Mouse (Mus musculus) MEL-GATA-1-ER (cell line): Measurements from ENCODE around the gene Mdm2.
A peak's percentile ranks its signal among the peaks of the same experiment; 100 is the strongest.

ENCODE experiments used
- DNase-seq: peaks from one replicate; pipeline ENCODE4 v3.0.0-alpha.2; 2012; ENCODE audit warnings: low read depth; ENCODE audit errors: extremely low read depth

Gene Mdm2

DNA sequence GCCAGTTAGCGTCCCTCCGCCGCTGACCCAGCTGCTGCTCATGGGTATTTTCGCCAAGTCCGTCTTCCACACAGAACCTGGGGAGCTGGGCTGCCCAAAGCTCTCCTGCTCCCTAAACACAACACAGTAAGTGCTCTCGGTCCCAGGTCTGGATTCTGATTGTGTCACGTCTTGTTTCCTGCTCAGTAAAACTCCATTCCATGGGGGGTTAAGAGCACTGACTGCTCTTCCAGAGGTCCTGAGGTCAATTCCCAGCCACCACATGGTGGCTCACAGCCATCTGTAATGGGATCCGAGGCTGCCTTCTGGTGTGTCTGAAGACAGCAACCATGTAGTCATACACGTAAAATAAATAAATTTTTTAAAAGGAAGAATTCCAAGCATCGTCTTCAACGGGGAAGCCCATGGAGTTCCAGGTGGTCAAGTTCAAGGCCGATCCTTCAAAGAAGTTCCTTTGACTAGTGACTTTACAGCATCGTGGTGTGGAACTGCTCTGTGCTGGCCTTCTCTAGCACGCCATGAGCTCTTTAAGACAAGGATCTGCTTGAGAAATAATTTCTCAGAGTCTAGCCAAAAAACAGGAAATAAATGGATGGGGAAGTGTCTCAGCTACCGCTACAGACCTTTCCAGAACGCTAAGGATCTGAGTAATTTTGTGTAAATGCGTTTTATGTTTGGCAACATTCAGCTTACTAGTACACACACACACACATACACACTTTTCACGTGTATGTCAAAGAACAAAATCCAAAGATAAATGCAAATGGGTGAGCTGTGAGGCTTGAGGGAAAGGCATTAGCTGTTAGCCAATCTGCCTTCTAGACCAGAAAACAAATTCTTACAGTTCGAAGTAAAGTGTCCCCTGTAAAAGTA, 26.0 kb downstream of the Mdm2 start:
- no peak for DNase-seq

DNA sequence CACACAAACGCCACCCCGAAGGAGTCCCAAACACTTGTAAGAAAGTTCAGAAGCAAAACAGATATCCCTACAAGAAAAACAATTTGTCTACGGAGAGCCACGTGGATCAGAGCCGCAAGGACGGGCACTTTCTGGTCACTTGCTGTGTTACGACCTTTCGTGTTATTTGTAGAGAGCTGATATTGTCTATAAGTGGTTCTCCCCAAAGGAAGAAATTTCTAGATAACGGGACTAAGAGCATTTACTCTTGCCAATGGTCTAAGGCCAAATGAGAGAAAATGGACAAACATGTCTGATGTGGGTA, 26.9 kb downstream of the Mdm2 start:
- DNase-seq, result no peak

DNA sequence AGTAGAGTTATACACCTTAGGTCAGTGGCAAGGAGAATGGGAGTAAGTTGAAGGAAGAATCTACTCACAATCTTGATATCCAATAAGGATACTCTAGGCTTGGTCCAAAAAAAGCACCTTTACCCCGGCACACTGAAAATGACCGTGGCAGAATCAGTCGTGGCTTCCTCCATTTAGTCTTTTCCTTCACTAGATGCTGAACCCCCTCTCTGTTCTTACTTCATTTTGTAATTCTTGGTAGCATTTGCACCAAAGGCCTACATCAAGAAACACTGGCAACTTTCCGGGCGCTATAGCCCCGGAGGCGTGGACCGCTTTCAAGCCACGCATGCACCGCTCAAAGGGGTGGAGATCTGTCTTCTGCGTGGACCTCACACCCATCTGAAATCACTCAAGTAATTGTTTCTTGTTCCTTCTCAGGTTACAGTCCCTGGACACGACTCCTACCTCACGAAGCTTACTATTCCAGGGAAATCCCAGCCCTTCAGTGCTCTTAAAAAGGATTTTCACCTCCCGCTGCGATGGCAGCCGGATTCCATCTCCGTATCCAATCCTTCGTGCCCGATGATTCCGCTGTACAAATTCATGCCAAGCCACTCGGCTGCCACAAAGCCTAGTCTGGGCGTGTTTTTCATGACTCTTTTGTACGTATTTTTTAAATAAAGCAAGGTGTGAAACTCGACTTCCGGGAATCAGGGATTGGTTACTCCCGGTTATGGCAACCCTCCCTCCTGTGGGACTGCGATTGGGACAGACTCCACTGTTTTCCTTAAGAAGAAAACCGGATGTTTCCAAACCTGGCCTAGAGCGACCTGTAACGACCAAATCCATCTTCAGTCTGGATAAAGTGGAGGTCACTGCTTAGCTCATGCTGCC, 27.5 kb downstream of the Mdm2 start:
- DNase-seq, result no peak

DNA sequence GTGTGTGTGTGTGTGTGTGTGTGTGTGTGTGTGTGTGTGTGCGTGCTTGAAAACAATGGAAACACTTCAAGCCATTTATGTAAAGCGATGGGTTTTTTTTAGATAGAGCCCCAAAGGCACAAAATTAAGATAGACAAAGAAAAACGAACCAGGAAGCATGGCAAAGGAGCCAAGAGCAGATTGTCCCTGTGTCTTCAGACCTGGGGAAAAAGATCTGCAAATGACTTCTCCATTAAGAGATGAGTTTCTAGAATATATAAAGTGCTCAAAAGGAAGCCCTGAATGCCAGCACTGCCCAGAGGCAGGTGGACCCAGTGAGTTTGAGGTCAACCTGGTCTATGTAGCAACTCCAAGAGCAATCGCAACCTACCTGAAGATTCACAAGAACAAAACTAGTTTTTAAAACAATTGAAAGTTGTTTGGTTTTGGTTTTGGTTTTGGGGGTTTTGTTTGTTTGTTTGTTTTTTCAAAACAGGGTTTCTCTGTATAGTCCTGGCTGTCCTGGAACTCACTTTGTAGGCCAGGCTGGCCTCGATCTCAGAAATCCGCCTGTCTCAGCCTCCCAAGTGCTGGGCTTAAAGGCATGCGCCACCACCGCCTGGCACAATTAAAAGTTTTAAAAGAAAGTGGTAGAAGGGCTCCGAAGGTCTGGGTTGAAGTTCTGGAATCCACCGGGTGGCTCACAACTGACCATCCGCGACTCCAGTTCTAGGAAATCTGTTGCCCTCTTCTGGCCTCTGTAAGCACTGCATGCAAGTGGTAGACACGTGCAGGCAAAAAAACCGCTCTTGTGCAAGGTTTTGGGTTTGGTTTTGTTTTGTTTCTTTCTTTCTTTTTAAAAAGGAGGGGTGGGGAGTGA, 28.3 kb downstream of the Mdm2 start:
- no peak for DNase-seq

DNA sequence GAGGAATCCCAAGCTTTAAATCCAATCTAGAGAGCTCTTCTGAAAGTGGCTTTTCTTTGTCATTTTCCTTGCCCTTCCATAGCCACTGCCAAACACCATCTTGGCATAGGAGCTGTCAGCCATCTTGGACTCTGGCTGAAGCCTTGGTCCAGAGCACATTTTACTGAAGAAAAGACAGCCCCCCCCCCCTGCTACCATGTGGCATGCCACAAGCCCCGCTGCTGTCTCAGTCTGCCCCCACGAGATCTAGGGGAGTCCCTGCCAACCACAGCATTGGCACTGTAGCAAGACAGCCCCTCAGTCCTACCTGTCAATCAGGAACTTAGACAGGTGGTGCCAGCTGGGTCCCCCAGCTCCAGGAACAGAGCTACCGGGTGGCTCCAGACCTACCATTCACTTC, 29.0 kb downstream of the Mdm2 start:
- no peak for DNase-seq

DNA sequence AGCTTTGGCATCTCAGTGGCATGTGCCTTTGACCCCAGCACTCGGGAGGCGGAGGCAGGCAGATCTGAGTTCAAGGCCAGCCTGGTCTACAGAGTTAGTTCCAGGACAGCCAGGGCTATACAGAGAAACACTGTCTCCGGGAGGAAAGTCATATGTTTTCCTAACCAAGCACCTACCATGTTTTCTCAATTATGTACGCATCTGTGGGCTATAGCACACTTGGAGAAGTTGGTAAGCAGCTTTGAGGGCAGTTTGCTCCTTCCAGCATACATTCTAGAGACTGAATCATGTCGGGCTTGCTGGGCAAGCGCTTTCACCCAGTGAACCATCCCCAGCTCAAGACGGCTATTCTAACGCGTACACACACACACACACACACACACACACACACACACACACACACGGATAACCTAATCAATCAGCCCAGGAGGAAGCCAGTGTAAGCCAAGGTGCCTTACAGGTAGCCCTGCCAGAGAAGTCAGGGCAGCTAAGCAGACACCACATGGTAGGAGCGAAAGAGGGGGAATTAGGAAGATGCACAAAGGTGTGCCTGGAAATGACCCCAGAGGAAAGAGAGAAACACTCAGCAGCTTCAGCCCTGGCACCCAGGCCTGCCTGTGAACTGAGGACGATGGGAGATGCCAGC, 29.6 kb downstream of the Mdm2 start:
- DNase-seq, result no peak

DNA sequence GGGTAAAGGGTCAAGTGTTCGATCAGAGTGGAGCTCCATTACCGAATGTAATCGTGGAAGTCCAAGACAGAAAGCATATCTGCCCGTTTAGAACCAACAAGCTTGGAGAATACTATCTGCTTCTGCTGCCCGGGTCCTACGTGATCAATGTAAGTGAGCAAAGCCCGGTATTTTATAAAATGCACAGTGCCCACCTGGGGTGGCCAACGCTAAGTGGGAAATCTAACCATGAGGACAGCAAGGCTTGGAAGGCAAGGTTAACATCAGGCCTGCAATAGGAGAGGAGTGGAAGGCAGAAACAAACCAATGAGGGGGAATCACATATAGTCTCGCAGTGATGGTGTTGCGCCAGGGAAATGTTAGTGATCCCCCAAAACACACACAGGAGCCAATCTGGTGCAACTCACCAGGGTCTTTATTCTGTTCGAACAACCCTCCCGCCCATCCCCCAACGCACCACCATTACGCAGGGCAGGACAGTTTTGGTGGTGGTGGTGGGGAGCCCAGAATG, 30.5 kb downstream of the Mdm2 start:
- DNase-seq, result no peak

DNA sequence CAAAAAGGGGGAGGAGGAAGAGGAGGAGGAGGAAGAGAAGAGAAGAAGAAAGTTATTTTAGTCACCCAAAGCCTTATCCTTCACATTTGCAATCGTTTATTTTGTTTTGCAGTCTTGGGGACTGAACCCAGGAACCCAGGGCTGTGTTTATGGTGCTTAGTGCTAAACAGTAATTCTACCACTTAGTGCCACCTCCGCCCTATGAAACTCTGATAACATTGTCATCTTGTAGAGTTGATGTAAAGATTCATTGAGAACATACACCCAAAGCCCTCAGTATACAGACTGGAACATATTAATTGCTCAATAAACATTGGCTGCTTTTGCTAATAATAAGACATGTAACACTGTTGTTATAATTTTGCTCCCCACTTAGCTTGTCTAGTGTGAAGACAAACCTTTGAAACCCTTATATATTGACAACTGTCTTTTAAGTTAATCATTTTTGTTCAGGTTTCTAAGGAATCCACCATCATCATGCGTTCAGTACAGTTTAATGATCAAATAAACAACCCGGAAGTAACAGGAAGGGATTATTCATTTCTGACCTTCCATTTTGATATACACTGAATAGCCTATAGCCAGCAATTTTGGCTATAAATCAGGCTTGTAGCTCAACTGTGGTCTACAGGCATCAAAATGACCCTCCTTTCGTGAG, 31.4 kb downstream of the Mdm2 start:
- DNase-seq, result no peak

DNA sequence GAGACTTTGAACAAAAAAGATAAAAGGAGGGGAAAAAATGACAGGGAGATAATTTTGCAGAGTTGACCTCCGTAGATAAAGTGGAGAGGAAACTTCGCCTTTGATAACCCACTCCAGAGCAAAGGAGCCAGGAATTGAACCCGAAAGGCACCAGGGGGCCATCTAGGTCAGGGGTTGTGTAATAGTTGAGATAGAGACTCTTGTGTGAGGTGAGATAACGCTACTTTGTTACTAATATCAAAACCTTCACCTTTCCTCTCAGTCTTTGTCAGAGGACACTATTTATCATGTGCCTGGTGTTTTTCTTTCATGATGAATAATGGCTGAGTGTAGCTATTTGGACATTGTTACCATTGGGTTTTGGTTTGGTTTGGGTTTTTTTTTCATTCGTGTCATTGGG, 32.2 kb downstream of the Mdm2 start:
- no peak for DNase-seq

DNA sequence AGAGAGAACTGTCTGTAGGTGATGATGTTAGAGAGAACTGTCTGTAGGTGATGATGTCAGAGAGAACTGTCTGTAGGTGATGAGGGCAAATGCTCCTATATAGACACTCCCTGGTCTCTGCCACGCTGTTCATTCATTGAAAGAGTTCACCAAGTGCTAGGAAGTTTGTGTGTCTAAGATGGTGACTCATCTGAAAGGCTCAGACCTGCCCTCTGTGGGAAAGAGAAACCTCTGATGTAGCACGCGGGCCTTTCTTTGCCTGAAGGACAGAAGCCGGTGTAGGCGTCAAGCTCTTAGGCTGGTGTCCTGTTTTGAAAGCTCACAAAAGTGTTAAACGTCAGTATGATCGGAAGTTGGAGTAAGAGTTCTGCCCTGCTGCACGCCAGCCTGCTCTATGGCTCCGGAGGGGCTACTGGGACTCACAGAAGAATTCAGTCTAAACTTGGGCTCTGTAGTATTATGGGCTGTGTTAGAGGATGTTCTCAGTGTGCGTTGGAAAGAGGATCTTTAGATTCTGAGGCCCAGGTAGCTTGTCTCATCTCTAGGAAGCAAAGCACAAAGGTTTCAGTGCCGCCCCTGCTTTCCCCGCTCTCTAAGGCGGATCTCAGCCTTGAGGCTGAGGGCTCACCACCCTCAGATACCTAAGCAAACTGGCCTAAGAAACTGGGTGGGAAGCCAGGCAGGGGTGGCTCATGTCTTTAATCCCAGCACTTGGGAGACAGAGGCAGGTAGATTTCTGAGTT, 32.9 kb downstream of the Mdm2 start:
- DNase-seq, result no peak

DNA sequence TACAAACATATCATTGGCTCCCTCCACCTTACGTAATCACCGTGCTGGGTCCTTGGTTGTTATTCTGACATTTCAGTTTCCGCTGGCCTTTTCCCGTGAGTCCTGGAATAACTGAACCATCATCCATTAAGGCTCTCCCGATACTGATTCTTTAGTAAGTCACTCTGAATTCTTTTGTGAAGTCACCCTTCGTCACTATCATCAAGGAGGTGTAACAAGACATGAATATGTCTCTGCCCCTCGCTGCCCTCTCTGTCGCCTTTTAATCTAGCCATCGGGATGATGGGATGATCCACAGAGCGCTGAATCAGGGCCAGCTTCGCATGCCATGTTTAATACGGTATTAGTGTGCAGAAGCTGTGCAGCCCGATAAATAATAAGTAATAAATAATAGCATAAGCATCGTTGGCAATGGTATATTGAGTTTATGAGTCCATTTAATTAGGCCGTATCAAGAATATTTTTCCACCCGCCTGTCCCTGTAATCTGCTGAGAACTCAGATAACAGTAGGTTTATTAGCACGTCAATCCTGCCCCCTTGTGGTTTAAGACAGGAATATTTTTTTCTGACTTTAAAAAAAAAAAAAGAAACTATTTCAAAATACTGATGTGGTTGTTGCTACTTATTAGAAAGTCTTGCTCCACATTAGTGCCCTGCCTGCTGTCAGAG, 33.8 kb downstream of the Mdm2 start:
- peak; percentile 20 for DNase-seq

DNA sequence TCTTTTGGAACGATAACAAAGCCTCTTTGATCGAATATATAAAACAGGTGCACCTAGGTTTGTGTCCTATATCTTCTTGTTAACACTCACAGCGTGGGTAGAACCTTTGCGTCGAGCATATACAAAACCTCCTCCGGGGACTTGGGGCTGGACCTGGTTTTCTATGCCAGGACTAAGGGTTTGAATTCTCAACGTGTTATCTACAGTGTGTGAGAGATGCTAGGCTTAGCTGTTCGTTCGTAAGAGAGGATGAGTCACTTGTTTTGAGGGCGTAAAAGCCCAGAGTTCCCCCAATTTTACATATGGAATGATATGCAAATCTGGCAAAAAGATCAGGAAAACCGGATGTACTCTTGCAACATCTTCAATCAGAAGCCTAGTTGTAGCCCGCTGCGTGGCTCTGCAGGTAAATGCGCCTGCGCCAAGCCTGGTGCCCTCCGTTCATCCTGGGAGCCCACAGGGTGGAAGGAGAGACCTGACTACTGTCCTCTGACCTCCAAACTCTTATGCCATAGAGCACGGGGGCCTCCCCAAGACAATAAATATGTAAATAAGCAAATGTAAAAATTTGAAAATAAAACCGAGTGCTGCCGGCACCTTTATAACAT, 34.4 kb downstream of the Mdm2 start:
- DNase-seq, result no peak

DNA sequence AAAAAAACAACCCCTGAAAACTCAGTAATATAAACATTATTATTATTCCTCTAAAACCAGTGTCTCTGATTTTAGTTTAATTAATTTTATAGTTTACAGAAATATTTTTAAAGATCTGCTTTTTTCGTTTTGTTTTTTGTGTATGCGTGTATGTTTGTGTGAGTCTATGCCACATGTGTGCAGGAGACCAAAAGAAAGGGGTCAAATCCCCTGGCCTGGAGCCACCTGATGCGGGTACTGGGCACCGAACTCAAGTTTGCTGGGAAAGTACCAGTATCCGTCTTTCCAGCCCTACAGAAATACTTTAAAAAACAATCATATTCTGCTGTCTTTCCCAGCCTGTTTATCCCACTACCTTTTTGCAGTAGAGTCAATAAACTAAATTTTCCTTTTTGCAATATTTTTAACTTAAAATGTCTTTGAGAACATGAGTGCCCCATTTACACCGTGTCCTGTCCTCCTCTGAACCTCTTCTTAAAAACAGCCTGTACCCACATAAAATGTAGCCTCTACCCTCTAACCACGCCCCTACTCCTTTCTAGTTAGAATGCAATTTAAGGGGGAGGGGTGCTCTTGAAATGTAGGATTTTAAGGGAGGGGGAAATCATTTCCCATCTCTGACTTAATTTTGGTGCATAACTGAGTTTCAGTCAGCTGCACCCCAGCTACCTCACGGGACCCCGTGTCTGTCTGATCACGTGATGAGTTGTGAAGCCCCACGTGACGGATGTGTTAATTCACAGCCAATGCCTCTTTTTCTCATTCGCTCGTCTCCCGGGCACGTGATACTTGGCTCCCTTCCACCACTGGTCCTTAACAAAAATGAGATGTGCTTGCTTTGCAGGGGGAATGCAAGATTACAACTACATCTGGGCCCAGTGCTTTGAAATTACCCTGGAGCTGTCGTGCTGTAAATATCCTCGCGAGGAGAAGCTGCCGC, 35.2 kb downstream of the Mdm2 start:
- DNase-seq, result no peak

DNA sequence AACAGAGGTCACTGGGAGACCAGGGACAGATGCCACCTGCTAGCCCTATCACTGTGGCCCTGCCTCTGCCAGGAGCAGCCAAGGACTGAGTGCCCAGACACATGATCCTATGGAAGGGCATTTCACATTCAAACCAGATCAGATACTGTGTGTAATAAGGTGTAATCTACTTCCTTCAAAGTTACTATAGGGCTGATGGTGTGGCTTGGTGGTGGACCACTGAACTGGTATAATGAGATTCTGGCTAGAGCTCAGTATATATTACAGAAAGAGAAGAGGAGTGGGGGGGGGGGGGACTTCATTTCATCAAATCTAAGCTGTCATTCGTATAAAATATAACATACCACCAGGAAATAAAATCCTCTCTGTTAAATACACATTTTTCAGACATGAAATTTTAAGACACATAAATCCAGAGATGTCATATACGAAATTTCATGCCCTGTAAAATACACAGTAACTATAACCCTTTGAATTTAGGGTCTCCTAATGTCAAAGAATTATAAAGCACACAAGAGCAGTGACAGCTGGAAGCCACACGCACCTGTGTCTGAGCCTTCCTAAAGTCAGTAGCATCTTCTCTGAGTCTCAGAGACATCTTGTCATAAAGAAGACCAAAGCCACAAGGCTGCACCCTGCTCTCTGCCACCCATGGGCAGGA, 36.1 kb downstream of the Mdm2 start:
- DNase-seq, result no peak

DNA sequence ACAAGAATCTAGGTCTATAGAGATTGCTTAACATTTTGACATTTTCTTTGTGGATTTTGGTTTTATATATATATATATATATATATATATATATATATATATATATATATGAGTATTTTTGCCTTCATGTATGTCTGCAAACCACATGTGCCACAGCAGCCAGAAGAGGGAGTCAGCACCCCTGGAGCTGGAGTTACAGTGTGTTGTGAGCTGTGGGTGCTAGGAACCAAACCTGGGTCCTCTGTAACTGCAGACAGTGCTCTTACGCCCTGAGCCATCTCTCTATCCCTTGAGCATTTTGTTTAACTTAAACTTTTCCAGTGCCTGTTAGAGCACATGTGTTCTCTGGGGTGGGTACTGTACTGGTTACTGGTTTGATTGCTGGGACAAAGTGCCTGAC, 36.6 kb downstream of the Mdm2 start:
- DNase-seq, result no peak

DNA sequence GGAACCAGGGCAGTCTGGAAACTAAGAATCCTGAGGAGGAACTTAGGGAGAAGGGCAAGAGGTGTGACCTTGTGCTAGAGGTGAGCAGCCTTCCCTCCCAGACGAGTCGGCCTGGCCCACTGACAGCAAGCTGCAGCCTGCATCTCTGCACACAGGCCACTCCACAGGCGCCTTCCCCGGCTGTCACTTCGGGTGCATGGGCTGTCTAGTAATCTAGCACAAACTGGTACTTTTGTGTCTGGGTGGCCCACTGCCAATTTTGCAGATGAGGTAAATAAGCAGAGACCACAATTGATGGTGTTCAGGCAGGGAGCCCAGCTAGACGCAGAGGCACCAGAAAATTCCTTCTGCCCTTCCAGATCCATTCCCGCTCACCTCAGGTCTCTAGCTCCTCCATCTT, 37.9 kb downstream of the Mdm2 start:
- no peak for DNase-seq
